Mouse (Mus musculus) embryonic fibroblast, embryonic 13.5 days (primary cell): ENCODE data around the gene Ceacam10.

ENCODE experiments used
- CTCF ChIP-seq: IDR thresholded peaks from 2 replicates; pipeline ENCODE4 v1.5.1; 2011; ENCODE audit warnings: mild to moderate bottlenecking, control low read depth, low read length, moderate library complexity, borderline replicate concordance; ENCODE audit not compliant: insufficient read depth
- POLR2A ChIP-seq: IDR thresholded peaks from 2 replicates; pipeline ENCODE4 v1.6.1; 2011; ENCODE audit warnings: low read depth, mild to moderate bottlenecking, control low read depth, low read length, moderate library complexity

GRCm38 (mm10) chr7:24817502-24817901 lies 40.5 kb downstream of the Ceacam10 start:
- TF ChIP-seq POLR2A, result no peak
- peak; percentile 85 for TF ChIP-seq CTCF
